Mouse (Mus musculus) heart, adult 8-10 months (tissue): ENCODE results near the gene Cln3. TPM values are rescaled to one million over a fixed set of nuclear protein-coding genes. Genes with fewer than 3 reads are reported as not detected.

Experiments
- DNase-seq: peaks from one replicate; pipeline ENCODE4 v3.0.0; 2022; ENCODE audit warnings: low spot score
- microRNA-seq: library from miRNA; unstranded; fragments of <30 nt; microRNA quantifications from one replicate; pipeline ENCODE4 v1.2.0, GENCODE M21; 2022
- total RNA-seq, 4 experiments: library from RNA; stranded (reverse); gene quantifications; 2 replicates each; pipeline ENCODE4 v1.2.4; 2022

Cln3 gene
- total RNA-seq, 4 experiments from 2014 or later = 12.9 to 15.6 (median 14.1) TPM

DNA sequence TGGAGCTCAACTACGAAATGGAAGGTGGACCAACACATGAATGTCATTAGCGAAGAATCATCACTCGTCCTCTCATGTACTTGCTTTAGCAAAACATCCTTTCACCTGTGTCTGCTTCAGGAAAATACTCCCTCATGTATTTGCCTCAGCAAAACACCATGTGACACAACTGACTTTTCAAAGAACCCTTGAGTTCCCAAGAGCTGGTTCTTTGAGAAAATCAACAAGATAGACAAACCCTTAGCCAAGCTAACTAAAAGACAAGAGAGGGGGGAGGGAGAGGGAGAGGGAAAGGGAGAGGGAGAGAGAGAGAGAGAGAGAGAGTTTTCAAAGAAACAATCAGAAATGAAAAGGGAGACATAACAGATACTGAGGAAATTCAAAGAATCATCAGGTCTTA, 62.3 kb downstream of the Cln3 start:
- no peak for DNase-seq

Small RNA genes within 50 kb of the gene (microRNA-seq; reads per million reads assigned to microRNA genes)
- gene Mir7059 = not detected

Other genes with a start within 250 kb of the Cln3 start
- under 1 TPM in 3 of 4 experiments, not detected in 1; 0.25 to 0.38 (median 0.35) TPM for gene Lat, start 216.2 kb downstream of the Cln3 start, total RNA-seq
- gene Spns1, start 208.4 kb downstream of the Cln3 start, total RNA-seq = 10 to 100 TPM; 21.2 to 28.0 (median 23.9) TPM
- gene Nfatc2ip, start 189.1 kb downstream of the Cln3 start, total RNA-seq = 1 to 10 TPM; 3.1 to 6.2 (median 3.9) TPM
- gene Cd19, start 170.9 kb downstream of the Cln3 start, total RNA-seq = 1 to 10 TPM in 1 of 4 experiments, under 1 TPM in 3; 0.19 to 1.4 (median 0.50) TPM
- gene Rabep2, start 157.1 kb downstream of the Cln3 start, total RNA-seq = 1 to 10 TPM; 5.9 to 9.9 (median 6.0) TPM
- 10 to 100 TPM in 1 of 4 experiments, 1 to 10 TPM in 3; 6.8 to 12.2 (median 8.8) TPM for gene Atp2a1, start 122.7 kb downstream of the Cln3 start, total RNA-seq
- gene Sh2b1, start 110.4 kb downstream of the Cln3 start, total RNA-seq = 10 to 100 TPM; 38.6 to 46.6 (median 44.3) TPM
- 100 to 1,000 TPM; 288 to 326 (median 304) TPM for gene Tufm, start 98.5 kb downstream of the Cln3 start, total RNA-seq
- 10 to 100 TPM; 30.7 to 39.3 (median 35.2) TPM for gene Atxn2l, start 82.4 kb downstream of the Cln3 start, total RNA-seq
- gene Eif3c, start 19.4 kb downstream of the Cln3 start, total RNA-seq = 100 to 1,000 TPM; 141 to 155 (median 143) TPM
- gene Apobr, start 875 bp downstream of the Cln3 start, total RNA-seq = 1 to 10 TPM in 2 of 4 experiments, under 1 TPM in 2; 0.44 to 1.9 (median 0.75) TPM
- not detected for gene Il27, start 9.1 kb upstream of the Cln3 start, total RNA-seq
- 1 to 10 TPM; 3.5 to 5.3 (median 4.7) TPM for gene Nupr1, start 45.0 kb upstream of the Cln3 start, total RNA-seq
- 10 to 100 TPM; 21.6 to 26.2 (median 24.9) TPM for gene Sgf29, start 63.5 kb upstream of the Cln3 start, total RNA-seq
- gene Sult1a1, start 90.6 kb upstream of the Cln3 start, total RNA-seq = 10 to 100 TPM; 18.6 to 38.7 (median 31.5) TPM
- 10 to 100 TPM; 52.4 to 70.4 (median 56.4) TPM for gene Bola2, start 109.6 kb upstream of the Cln3 start, total RNA-seq
- 1 to 10 TPM; 3.2 to 6.2 (median 5.4) TPM for gene Slx1b, start 110.0 kb upstream of the Cln3 start, total RNA-seq
- gene Coro1a, start 122.0 kb upstream of the Cln3 start, total RNA-seq = 10 to 100 TPM in 1 of 4 experiments, 1 to 10 TPM in 3; 4.9 to 10.0 (median 6.2) TPM
- 10 to 100 TPM; 46.5 to 52.3 (median 50.4) TPM for gene Mapk3, start 173.8 kb upstream of the Cln3 start, total RNA-seq
- gene Gdpd3, start 180.5 kb upstream of the Cln3 start, total RNA-seq = 1 to 10 TPM; 1.3 to 2.2 (median 1.8) TPM
- gene Ypel3, start 191.1 kb upstream of the Cln3 start, total RNA-seq = 10 to 100 TPM; 46.6 to 99.6 (median 72.6) TPM
- under 1 TPM; 0.40 to 0.49 (median 0.42) TPM for gene Tbx6, start 195.7 kb upstream of the Cln3 start, total RNA-seq
- 10 to 100 TPM; 32.7 to 36.8 (median 34.5) TPM for gene Ppp4c, start 206.7 kb upstream of the Cln3 start, total RNA-seq
- gene Fam57b, start 211.9 kb upstream of the Cln3 start, total RNA-seq = 10 to 100 TPM in 1 of 4 experiments, 1 to 10 TPM in 3; 6.9 to 10.1 (median 8.0) TPM
- gene 4930451I11Rik, start 245.8 kb upstream of the Cln3 start, total RNA-seq = not detected